Mouse (Mus musculus) layer of hippocampus, postnatal 10 days (tissue): ENCODE measurements around the gene Mxi1. TPM values are rescaled to one million over a fixed set of nuclear protein-coding genes. Genes with fewer than 3 reads are reported as not detected.
"Not testable (repeated sequence)": the region's sequence is repeated elsewhere in the genome, so short reads cannot be mapped to it uniquely, and the experiment has no call there.

ENCODE experiments used
- DNase-seq, 2 experiments: peaks; one replicate each; pipeline ENCODE4 v3.0.0; 2021; ENCODE audit warnings: low spot score in 2 of 2
- total RNA-seq, 2 experiments: library from RNA; stranded (reverse); gene quantifications; 2 replicates each; pipeline ENCODE4 v1.2.3; 2021

The Mxi1 gene
- total RNA-seq, 2 experiments from 2014 or later: 52.0 to 57.0 TPM

- no peak for DNase-seq
Measured at GRCm38 (mm10) chr19:53392781-53393343, 82.5 kb downstream of the Mxi1 start.

- no peak for DNase-seq
Measured at GRCm38 (mm10) chr19:53393646-53394045, 83.3 kb downstream of the Mxi1 start.

GRCm38 (mm10) chr19:53394552-53394951, 84.2 kb downstream of the Mxi1 start:
- peak; percentile 28 to 41 for DNase-seq

- DNase-seq: not testable (repeated sequence)
Measured at GRCm38 (mm10) chr19:53394956-53395355, 84.6 kb downstream of the Mxi1 start.

- DNase-seq: not testable (repeated sequence)
Measured at GRCm38 (mm10) chr19:53395805-53396204, 85.5 kb downstream of the Mxi1 start.

GRCm38 (mm10) chr19:53397451-53398233, 87.3 kb downstream of the Mxi1 start:
- no peak for DNase-seq

GRCm38 (mm10) chr19:53399213-53399612, 88.9 kb downstream of the Mxi1 start:
- DNase-seq: no peak

GRCm38 (mm10) chr19:53400332-53401110, 90.2 kb downstream of the Mxi1 start:
- DNase-seq: no peak

- no peak for DNase-seq
Measured at GRCm38 (mm10) chr19:53402741-53403432, 92.6 kb downstream of the Mxi1 start.

- no peak for DNase-seq
Measured at GRCm38 (mm10) chr19:53404219-53404836, 94.0 kb downstream of the Mxi1 start.

- no peak for DNase-seq
Measured at GRCm38 (mm10) chr19:53404837-53405356, 94.6 kb downstream of the Mxi1 start.

GRCm38 (mm10) chr19:53405810-53406209, 95.5 kb downstream of the Mxi1 start:
- DNase-seq: no peak

- DNase-seq: no peak
Measured at GRCm38 (mm10) chr19:53407350-53407749, 97.0 kb downstream of the Mxi1 start.

- no peak for DNase-seq
Measured at GRCm38 (mm10) chr19:53408398-53408797, 98.1 kb downstream of the Mxi1 start.

- no peak for DNase-seq
Measured at GRCm38 (mm10) chr19:53409663-53410307, 99.5 kb downstream of the Mxi1 start.

GRCm38 (mm10) chr19:53412149-53412848, 102.0 kb downstream of the Mxi1 start:
- DNase-seq: no peak

GRCm38 (mm10) chr19:53413617-53414380, 103.5 kb downstream of the Mxi1 start:
- no peak for DNase-seq

GRCm38 (mm10) chr19:53414650-53415049, 104.3 kb downstream of the Mxi1 start:
- no peak for DNase-seq

GRCm38 (mm10) chr19:53415198-53415597, 104.9 kb downstream of the Mxi1 start:
- DNase-seq: no peak
